Mouse (Mus musculus) mammary gland, adult 2 months (tissue): ENCODE data around the gene Cyb561a3. TPM values are rescaled to one million over a fixed set of nuclear protein-coding genes. Genes with fewer than 3 reads are reported as not detected.

ENCODE experiments used
- polyA plus RNA-seq: library from polyadenylated mRNA; depleted of rRNA; stranded (reverse); fragments of >200 nt; gene quantifications from 2 replicates; pipeline ENCODE4 v1.2.3, GENCODE M21; 2012; ENCODE audit warnings: low replicate concordance; rRNA removed

Gene Cyb561a3
- polyA plus RNA-seq, result 92.5 and 94.4 TPM in 2 replicates

DNA sequence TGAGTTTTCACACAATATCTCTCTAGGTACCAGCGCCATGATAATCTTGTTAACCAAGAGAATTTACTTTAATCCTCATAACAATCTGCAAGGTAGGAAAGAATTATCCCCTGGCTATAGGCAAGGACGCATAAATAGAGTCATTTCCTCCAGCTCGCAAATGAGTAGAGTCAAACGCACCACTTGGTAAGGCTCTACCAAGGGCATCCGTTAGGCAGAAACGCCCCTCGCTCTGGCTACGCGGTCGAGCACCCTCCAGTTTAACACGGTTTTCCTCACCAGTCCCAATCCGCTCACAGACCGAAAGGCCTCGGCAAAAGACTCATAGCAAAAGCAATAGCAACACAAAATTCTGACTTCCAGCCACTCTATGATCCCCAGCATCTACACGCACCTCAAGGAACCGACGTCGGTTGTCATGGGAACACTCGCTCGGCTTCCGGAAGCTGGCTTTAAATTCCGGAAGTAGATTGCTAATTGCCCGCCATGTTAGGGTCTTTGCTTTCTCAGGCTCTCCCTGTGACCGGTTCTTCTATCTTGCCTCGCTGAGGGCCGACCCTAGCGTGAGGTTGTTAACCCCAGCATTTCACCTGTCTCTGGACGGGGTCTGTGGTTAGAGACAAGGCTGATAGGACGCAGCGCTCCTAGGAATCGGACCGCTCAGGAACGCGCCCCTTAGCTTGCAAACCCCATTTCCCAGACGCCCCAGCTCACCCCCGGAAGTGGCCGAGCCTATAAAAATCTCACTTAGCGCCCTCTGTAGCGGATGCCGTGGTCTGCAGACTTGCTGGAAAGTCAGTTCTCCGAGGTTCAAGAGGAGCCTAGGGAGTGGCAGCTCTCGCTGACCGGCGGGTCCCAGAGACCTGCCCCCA, at the start of gene Cyb561a3, which contains the start of gene Tmem138:
Gene Cyb561a3, plus strand, starts transcription at position 483 of the 872 bp plus-strand sequence.
Gene Tmem138, minus strand, starts transcription at position 673 of the 872 bp plus-strand sequence.

DNA sequence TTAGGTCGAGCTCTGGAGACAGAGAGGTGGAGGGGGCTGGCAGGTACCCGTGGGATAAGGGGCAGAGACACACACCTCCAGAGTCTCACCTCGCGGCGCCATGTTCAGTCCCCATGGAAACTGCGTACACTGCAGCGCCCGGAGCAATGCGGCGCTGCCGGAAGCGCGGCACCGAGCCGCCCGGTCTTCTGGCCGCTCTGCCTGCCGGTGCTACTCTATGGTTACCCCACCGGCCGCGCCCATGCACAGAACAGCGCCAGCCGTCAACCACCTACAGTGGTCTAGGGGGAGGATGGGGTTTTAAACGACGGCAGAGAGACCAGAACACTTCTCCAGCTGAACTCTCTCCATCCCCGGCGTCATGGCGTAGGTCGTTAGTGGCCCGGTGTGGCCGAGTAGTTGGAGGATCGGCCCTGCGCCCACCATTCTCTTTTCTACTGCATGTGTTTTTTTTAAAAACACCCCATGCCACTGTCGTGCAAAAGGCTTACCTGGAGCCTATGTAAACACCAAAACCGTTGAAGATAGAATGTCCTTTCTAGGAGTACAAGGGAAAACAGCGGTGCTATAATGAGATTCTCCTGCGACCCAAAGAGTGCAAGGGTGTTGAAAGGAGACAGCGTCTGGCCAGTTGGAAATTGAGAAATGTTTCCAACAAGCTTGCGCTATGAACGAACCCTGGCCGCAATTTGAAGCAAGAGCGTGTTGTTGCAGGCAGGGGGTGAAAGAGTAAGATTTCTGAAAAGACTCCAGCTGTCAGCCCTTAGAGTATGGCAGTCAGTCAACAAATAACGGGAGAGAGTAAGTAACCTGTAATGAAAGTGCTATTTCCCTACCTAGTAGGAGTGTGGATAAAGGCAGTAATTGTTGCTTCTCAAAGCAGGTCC, 21.1 kb upstream of the Cyb561a3 start, which contains the start of gene Tmem216:
Gene Tmem216, minus strand, starts transcription at position 615 of the 887 bp plus-strand sequence.

DNA sequence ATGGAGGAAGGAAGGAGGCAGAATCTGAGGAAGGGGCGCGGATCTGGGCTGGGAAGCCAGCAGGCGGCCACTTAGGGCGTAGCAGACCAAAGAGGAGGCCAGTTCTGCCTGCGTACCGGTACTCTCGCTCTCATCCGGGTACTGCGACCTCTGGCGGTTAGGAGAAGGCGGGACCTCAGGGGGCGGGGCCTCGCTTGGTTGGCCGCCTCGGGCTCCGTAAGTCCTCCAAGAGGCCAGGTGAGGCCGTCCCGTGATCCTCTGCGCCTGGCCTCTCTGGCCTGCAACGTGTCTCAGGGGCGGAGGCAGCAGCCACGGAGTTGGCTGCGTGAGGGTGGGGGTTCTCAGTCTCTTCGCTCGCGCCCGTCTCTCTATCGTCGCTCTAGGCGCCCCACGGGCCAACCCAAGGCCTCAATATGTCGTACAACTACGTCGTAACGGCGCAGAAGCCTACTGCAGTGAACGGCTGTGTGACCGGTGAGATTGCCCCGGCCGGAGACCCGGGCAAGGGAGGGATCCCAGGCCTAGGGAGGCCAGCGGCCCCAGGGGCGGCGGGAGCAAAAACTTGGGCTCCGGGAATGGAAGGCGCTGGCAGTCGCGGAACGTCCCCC, 28.4 kb downstream of the Cyb561a3 start, which contains the start of the genes Ddb1 and Tkfc:
Gene Ddb1, plus strand, starts transcription at position 35 of the 608 bp plus-strand sequence.
Gene Tkfc, minus strand, starts transcription at position 362 of the 608 bp plus-strand sequence.

DNA sequence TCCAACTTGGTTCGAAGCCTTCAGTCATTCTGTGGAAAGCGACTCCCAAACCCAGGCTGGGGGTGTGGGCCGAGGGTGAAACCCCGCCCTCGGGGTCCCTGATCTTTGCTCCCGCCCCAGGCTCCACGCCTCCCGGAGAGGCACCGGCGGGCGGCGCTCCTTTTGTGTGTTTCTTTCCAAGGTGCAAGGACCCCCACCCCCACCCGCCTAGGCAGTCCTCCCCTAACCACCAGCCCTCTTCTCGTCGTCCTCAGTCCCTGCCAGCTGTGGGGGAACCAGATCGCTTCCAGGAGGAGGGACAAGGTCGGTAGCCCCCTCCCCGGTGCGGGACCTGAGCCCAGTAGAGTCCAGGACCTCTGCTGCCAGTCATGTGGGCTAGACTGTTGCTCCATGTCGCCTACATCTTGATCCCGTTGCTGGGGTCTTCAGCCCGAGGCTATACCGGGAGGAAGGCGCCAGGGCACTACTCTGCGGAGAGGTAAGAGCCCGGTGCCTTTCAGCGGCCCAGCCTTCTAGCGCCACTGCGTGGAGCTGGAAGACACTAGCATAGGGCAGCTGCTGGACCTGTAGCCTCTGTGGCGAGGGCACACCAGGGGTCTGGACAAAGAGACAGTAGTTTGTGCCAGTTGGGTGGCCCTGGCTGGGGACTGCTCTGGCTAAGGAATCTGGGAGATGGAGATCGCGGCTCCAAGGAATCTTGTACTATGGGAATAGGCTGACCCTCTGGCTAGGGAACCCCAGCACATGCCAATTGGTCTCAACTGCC, 57.3 kb downstream of the Cyb561a3 start, which contains the start of gene Vwce:
Gene Vwce, plus strand, starts transcription at position 108 of the 766 bp plus-strand sequence.

Other genes starting within 250 kb of the Cyb561a3 start
- gene Syt7, start 188.1 kb upstream of the Cyb561a3 start, polyA plus RNA-seq, result 3.6 and 3.8 TPM in 2 replicates
- gene Lrrc10b, start 119.7 kb upstream of the Cyb561a3 start, polyA plus RNA-seq, result 0.63 and 1.8 TPM in 2 replicates
- gene Ppp1r32, start 94.2 kb upstream of the Cyb561a3 start, polyA plus RNA-seq, result 0.22 and 0.73 TPM in 2 replicates
- 34.0 and 45.2 TPM in 2 replicates for gene Cpsf7, start 51.9 kb upstream of the Cyb561a3 start, polyA plus RNA-seq
- 16.4 and 43.7 TPM in 2 replicates for gene Sdhaf2, start 51.0 kb upstream of the Cyb561a3 start, polyA plus RNA-seq
- 21.1 and 55.6 TPM in 2 replicates for gene Tmem216, start 20.9 kb upstream of the Cyb561a3 start, polyA plus RNA-seq
- 8.3 and 17.2 TPM in 2 replicates for gene Tmem138, start 190 bp downstream of the Cyb561a3 start, polyA plus RNA-seq
- gene Ddb1, start 28.2 kb downstream of the Cyb561a3 start, polyA plus RNA-seq, result 85.3 and 152 TPM in 2 replicates
- 12.8 and 15.2 TPM in 2 replicates for gene Tkfc, start 28.5 kb downstream of the Cyb561a3 start, polyA plus RNA-seq
- gene Vwce, start 57.0 kb downstream of the Cyb561a3 start, polyA plus RNA-seq, result 0.14 and 0.24 TPM in 2 replicates
- gene Pga5, start 100.9 kb downstream of the Cyb561a3 start, polyA plus RNA-seq, result not detected in 2 replicates
- gene Vps37c, start 111.6 kb downstream of the Cyb561a3 start, polyA plus RNA-seq, result 32.3 and 38.6 TPM in 2 replicates
- gene Cd5, start 161.8 kb downstream of the Cyb561a3 start, polyA plus RNA-seq, result 23.5 and 40.4 TPM in 2 replicates